Mouse (Mus musculus): ENCODE data around the gene Reps2.

DNA sequence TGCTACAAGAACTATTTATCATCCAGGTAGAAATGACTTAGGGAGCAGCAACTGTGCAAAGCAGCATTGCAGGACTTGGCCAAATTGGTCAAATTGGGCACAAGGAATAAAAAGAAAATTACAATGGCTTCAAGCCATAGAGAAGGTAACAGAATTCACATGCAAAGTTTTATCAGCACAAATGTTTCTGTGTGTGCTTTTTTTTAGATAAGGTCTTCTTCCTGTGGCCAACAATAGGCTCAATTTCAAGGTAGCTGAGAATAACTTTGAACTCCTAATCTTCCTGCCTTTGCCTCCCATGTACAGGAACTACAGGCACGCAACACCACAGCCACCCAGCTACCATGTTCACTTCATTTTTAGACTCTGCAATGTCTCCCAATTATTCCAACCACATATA lies 16.7 kb upstream of the Reps2 start:
- TF ChIP-seq TAL1 (conservative IDR thresholded peaks at IDR 0.05; ENCODE audit: low read depth, low read length) (no peak), CTCF (IDR thresholded peaks at IDR 0.05; ENCODE audit: low read depth, low read length) (no peak), GATA2 (IDR thresholded peaks at IDR 0.05; ENCODE audit: borderline replicate concordance, low read depth, low read length) (no peak), GATA1 (IDR thresholded peaks at IDR 0.05; ENCODE audit: borderline replicate concordance, low read length) (no peak), POLR2AphosphoS5 (IDR thresholded peaks at IDR 0.05; ENCODE audit: insufficient replicate concordance, low read depth, low read length) (no peak)
